Mouse (Mus musculus): ENCODE measurements around the gene Mamld1. TPM values are rescaled to one million over a fixed set of nuclear protein-coding genes. Genes with fewer than 3 reads are reported as not detected.
A peak's percentile ranks its signal among the peaks of the same experiment; 100 is the strongest.
"Not testable (repeated sequence)": the region's sequence is repeated elsewhere in the genome, so short reads cannot be mapped to it uniquely, and the experiment has no call there.

The Mamld1 gene
- 10 to 100 TPM; 26.3 to 29.9 TPM for total RNA-seq (2021)

DNA sequence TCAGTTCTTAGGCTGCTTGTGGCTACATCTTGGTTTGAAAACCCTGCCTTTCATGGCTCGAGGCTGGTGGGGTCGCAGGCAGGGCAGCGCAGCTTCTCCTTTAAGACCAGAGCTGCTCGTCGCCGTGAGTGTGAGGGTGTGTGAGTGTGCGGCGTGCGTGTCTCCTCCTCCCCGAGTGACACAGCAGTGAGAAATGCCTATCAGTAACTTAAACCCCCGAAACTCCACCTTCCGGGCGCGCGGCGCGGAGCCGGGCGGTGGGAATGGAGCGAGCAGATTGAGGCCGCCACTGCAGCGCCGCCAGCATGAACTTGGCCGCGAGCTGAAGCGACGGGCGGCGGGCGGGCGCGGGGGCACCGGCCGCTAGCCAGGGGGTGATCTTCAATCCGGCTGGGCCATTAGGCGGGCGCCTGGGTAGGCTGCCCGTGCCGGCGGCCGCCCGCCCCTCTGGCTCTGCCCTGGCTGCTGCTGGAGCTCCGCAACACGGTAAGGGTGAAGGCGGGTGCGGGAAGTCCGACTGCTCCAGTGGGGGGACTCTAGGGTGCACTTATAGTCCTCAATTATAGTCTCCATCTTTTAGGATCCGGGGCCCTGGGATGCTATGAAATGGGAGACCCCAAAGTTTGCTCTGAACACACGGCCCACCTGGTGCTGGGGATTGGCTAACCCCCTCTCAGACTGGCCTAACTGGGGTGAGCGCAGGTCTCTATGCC, at the start of gene Mamld1:
Mamld1 (plus strand) TSS at position 393 of the 713 bp plus-strand sequence.
- peak; percentile 77 to 82 for DNase-seq

DNA sequence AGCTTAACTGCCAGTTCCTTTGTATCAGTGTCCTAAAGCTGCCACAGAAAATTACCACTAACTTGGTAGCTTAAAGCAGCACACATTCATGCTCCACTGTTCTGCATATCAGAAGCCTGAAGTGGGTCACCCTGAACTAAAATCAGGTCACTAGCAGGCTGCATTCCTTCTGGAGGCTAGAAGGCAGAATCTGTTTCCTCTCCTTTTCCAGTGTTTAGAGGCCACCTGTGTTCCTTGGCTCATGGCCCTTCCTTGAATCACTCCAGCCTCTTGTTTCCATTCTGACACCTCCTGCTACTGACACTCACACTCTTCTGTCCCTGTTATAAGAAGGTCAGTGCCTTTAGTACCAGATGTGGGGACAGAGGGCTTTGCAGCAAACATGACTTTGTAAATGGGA, 25.3 kb upstream of the Mamld1 start:
- DNase-seq: no peak

DNA sequence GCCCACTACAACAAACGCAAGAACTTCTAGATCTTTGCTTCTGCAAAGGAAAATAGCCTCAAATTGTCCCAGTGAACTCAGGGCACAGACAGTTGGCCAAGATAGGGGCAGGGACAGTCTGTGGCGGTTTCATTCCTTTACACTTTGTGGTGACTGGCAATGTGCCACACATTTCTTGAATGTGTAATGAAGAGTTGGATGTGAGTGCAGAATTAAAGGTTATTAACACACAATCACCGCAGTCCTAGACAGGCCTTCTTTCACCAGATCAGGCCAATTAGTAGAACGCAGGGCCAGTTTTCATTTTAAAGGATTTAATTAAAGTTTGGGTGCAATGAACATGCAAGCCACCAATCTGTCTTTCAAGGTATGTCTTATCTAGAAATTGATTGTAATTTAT, 22.0 kb upstream of the Mamld1 start:
- no peak for DNase-seq

DNA sequence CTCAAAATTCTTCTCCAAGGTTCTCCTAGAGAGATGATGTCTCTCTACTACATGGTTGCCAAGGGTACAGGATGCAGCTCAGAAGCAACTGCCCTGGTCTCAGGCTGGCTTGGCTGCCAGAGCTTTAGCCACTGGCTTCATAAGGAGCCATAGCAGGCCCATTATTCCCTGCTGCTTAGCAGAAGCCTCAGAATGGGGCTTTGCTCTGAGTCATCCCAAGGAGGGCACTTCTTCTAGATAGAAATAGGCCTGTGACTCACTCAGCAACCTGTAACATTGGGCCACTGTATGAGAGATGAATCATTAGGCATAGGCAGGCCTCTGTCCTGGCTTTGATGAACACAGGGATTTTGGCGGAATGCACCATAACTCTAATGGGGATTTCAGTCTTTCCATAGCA, 21.1 kb upstream of the Mamld1 start:
- DNase-seq: not testable (repeated sequence)

DNA sequence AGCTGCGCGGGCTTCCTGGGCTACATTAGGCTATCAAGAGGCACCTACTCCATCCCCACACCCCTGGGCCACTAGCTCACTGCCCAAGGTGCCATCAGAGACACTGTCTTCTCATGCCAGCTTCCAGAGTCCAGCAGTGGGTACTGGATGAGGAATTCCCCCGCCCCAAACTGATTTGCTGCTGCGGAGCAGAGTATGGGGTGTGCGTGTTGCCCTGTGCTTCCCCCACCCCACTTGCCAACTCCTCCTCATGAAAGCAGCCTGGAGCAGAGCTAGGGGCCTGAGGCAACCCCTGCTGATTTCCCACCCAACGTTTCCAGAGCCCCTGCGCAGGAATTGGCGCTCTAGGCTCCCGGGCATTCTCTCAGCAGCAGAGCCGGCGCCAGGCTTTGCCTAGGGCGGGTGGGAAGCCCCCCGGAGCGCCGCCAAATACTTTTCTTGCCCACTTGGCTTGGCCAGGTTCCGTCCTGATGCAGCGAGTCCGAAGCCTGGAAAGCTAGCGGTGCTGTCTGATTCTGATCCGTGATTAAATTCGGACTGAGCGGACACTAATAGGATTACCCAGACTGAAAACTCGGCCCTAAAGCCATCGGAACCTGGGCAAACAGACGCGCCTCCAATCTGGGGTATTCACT, 738 bp downstream of the Mamld1 start:
- peak in 1 of 2 experiments; percentile 33 for DNase-seq

DNA sequence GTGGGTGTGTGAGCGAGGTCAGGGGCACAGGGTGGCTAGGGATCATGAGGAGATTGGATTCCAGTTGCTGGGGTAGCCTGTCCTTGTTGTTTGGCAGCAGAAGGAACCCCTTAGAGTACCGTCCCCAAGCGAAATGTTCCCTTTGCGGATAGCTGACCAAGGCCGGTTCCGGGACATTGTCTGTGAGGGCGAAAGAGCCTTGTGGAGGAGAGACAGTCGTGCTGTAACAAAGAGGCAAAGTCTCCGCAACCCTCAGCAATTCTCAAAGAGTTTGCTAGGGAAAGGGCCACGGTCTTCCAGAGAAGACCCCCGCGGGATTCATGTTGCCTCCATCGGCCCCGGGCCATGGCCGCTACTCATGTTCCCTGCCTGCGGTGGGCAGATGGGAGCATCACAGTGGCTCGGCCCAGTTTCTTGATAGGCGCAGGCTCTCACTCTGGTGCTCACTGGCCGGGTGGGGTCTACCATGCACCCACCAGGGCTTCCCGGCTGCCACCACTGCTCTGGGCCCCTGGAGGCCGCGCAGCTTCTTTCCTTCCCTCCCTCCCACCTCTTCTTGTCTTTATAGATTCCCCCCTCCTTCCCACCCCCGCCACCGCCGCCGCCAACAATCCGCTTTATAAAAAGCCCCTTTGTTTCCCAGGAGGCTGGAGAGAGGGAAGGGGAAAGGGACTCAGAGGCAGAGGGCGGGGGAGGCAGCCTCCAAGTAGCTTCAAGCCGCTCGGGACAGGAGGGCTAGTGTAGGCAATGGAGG, 1.5 kb downstream of the Mamld1 start:
- peak; percentile 16 to 26 for DNase-seq

DNA sequence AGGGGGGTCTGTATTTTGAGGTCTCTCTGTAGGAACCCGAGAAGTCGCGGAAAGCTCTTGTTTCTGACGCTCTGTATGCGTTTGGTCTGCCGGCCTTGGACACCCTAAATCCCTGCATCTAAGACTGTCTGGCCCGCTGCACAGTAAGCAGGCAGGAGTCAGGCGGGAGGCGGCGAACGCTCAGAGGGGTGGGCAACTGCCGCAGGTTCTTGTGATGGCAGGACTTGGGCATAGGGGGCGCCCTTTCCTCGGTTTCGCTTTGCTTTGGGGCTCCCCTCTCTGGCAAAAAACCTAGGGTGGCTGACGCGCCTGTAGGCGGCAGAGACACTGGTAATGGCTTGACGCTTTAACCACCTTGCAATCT, 2.0 kb downstream of the Mamld1 start:
- peak; percentile 78 to 79 for DNase-seq

DNA sequence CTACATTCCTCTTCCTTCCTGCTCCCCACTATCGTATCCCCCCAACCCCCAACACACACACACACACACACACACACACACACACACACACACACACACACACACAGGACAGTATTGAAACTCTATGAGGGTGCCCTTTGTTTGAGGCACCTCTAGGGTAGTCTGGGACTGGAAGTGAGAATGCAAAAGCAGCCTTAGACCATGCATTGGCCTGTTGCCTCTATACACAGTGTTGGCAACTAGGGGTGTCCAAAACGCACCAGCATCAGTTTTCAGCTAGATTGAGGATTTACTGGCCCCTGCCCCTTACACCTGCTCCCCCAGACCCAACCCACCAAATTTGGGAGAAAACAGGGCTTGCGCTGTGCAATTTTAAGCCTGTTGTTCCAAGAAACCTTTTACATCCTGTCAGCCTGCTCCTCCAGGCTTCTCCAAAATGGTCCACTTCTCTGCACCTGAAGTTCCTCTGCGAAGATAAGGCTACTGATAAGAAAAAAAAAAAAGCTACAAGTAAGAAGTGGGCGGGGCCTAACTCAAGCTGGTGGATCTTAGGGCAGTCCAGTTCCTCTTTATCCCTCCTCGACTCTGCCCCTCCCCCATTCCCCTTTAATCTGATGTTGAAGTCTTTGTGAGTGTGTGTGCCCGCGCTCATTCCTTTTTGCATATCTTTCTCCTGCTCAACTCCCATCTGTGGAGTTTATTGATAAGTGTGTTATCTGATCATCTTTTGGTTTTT, 2.6 kb downstream of the Mamld1 start:
- DNase-seq: no peak

DNA sequence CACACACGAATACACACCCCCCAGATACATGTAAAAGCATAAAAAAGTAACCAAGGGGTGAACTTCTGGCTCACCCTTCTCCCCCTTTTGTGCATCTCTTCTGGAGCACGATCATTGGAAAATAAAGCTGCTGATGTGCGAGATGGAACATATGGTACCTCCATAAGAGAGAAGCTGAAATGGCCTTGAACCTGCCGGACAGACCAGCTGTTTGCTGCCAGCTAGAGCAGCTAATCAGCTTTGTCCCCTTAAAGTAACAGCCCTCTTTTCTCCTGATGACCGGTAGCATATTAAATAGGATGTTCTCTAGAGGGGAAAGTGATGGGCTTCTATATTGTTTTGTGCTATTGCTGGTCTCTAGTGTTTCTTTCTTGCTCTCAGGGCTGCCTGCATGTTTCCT, 3.2 kb downstream of the Mamld1 start:
- no peak for DNase-seq

DNA sequence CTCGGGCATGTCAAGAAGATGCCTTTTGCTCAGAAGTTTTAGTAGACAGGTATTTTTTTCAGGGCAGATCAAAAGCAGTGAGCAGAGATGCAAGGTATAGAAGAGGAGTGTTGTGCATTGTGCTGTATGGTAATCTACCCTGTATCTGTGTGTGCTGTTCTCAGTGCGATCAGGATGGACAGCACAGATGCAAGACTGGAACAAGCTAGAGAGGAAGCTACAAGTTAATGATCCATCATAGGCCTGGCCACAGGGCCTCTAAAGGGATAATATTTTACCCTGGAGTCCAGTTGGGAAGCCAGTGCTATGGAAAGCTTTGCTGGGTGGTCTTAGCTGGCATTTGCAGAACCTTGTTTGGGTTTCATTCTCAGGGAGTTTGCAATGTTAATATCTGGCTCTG, 6.9 kb downstream of the Mamld1 start:
- no peak for DNase-seq

DNA sequence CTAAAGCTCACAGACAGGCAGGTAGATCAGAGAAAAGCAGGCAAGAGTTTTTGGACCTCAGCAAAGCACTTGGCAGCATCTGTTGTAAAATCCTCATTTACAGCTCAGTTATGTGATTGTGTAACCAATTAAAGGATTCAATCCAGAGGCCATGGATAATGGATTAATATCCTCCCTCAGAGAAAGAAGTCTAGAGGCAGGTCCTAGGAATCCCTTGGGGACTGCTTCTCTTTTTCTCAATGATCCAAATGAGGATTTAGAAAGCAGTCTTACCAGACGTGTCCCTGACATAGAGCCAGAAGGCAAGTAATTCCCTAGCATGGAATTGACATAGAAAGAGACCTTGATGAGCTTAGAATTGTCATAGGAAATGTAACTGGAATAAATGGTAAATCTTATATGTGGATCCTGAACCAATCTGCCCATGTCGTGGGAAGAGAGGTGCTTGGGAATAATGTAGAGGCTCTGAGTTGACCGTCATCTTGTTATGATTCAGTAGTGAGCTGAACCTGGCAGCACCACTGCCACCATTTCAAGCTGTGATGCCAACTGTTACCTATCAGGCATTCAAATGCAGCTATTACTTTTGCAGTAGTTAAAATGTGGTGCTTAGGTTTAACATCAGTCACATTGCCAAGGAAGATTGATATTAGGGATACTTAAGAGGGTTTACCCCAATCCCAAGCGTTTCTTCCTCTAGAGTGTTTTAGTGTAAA, 35.2 kb downstream of the Mamld1 start:
- no peak for DNase-seq

DNA sequence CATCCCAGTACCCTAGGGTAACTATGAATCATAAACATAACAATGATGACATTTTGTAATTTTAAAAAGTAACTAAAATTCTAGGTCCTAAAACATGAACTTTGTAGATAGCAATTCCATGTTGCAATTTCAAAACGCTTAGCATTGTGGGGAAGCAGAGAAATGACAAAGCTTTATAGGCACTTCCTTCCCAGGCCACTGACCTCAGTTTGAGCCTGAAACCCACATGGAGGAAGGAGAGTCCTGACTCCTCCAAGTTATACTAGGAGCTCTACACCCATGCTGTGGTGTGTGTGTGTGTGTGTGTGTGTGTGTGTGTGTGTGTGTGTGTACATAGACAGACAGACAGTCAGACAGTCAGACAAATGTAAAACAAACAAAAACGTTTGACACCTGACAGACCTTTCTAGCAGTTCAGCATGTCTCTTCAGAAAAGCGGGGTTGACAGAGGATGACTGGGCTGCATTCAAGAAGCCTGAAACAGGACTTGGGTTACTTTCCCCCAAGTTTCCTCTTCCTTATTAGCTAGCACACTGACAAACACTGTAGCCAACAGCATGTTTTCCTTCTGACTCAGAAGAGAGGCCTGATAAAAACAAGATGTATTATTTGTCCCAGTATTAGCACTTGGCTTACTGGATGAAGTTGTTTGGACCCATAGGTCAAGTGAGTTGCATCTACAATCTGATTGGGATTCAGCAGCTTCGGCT, 37.5 kb downstream of the Mamld1 start:
- DNase-seq: no peak

DNA sequence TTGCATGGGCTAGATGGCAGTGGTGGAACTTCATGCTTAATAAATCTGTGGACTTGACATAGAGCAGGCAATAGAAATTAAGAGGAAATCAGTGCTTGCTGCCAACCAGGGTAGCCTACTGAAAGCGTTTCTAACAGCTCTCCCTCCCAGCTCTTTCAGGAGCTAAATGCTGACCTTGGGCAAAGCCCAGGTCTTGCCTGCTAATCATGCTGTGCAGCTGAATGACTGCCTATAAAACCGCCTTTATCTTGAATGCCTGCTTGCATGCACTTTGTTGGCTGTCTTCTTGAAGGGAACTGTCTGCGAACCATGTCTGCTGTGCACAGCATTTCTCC, 38.0 kb downstream of the Mamld1 start:
- DNase-seq: no peak

DNA sequence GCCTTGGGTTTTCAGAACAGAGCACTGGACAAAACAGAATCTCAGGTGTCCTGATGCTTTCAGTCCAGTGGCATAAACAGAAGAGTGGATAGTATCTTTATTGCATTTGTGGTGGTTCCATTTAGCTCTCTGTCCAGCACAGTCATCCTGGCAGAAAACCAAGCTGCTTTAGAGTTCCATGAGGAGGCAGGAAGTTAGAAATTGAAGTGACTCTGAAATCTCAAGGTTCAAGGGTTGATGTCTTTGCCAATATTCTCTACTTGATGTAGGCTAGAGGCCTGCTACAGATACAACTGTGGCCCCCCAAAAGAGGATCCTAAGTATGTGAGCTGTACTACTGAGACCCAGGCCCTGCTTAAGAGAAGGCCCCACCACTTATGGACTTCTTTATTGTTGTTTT, 55.8 kb downstream of the Mamld1 start:
- DNase-seq: no peak

DNA sequence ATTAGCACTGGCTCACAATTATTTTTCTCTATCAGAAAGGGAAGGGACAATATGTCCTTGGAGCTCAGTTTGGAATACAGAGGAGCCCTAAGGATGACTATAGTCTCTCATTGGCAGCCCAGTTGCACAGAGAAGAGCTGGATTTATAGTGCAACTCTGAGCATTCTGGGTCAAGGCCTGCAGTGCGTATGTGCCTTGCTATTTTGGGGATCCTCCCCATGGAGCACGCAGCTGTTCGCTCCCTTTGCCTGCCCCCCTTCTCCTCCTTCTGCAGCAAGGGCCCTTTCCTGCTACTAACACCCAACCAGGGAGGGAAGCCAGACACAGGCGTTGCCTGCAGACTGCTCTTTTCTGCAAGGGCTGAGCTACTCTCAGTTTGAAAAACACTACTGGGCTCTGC, 56.3 kb downstream of the Mamld1 start:
- peak; percentile 24 to 34 for DNase-seq

DNA sequence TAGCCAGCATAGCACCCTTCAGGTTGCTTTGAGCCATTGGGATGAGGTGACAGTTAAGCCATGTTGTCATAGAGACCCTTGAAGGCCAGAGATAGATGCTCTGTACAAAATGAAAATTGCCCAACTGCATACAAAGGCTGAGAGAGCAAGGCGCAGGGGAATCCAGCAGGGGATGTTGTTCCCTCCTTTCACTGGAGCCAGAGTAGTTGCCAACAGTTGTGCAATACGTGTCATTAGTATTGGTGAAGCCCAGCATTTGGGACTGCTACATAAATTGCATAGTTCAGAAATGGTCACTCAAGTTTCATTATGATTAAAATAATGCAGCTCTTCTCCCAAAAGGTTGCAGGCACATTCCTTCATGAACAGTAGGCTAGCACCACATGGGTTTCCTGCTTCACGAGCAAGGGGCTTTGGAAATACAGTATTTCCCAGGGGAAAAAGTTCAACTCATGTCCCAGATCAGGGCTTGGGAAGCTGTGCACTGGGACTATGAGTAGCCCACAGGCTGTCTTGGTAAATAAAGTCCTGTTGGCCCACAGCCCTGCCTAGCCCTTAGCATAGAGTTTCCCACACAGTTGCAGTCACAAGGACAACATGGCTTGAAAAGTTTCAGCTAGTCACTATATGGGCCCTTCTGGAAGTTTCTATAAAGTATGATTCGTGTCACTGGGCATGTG, 58.1 kb downstream of the Mamld1 start:
- no peak for DNase-seq

DNA sequence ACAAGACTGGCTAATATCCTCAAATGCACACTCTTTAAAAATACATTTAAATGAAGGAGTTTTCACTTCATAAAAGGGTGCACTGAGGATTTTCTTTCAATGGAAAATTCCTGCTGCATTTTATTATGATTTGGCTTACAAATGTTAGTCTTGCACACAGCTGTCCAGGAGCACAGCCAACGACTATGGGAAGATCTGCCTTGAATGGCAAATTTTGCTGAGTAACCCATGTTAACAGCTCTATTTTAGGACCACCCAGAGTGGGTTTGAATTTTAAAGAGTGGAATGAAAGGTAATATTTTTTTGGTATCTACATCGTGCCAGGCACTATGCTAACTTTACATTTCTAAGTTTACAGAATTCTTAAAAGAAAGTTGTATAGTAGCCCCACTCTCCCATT, 60.3 kb downstream of the Mamld1 start:
- no peak for DNase-seq

DNA sequence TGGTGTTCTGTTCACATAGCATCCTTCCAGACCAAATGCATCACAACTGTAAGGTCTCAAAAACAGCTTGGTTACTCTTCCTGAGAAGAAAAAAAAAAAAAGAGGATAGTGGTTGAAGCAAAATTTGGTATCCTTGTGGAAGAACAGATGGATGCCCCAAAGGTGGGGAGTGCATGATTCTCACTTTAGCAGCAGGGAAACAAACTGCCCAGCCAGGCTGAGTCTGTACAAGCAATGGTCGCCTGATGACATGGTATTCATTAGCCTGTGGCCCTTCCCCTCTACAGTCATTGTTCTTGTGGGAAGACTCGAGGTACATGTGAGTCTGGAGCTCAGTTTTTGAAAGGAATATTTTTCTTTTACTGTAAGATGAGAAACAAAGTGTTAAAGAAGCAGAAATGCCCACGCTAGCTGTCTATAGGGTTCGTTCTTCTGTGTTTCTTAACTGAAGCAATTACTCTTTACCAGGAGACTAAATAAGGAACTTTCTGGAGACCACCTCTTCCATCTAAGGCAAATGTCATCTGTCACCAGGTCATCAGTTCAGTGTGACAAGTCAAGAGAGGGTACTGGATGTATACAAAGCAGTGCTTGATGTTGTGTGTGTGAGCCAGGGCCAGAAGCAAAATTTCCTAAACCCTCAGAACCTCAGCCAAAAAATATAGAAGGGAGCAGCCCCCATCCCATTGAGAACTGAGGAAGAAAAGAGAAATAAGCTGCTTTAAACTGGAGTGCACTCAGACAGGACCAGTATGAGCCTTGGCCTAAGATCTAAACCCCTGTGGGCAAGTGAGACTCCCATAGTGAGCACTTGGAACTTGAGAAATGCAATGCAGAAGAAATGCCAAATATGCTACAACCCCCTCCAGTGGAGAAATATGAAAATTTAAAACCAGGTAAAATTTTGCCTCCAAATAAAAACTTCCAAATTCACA, 72.6 kb downstream of the Mamld1 start:
- no peak for DNase-seq

DNA sequence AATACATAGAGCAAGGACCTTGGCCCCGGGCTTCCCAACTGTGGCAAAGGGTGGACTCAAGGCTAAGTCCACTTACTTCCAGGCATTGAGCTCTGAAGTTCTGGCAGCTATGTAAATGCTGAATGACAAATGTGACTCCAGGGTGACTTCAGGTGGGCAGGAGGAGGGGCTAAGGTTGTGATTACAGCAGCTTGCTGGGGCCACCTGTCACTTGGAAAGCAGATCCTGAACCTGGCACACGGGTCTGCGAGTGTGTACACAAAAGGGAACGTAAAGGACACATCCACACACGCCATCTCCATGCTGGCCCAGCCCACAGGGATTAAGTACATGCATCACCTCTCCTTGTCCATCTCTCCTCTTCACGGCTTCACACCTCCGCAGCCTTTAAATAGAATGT, 75.0 kb downstream of the Mamld1 start:
- DNase-seq: no peak

DNA sequence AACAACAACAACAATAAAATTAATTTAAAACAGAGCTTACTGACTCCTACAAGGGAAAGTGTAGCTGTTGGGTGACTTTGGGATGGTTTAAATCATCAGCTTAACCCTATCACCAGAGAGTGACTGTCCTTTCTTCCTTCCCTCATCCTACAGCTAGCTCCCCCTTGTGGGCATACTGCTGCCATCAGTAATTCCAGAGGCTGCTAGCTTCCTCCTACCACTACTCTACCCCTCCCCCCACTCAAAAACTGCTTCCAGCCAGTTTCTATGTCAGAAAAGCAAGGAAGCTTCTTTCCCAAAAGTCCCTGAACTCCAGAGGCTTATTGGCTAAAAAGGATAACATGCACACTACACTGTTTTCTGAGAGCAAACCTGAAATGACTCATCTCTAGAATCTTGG, 81.4 kb downstream of the Mamld1 start:
- DNase-seq: no peak
